Mouse (Mus musculus): Measurements from ENCODE around the gene Olfr215. TPM values are rescaled to one million over a fixed set of nuclear protein-coding genes. Genes with fewer than 3 reads are reported as not detected.
"Not testable (repeated sequence)": the region's sequence is repeated elsewhere in the genome, so short reads cannot be mapped to it uniquely, and the experiment has no call there.

Olfr215 gene
- polyA plus RNA-seq, 1 experiment = not detected

- DNase-seq (ENCODE audit: low read depth) = no peak
- no peak for TF ChIP-seq CTCF (IDR thresholded peaks at IDR 0.05; ENCODE audit: borderline replicate concordance, extremely low read depth, insufficient read depth, insufficient read length)
- TF ChIP-seq POLR2A (IDR thresholded peaks at IDR 0.05; ENCODE audit: borderline replicate concordance, extremely low read depth, insufficient read depth, insufficient read length, poor library complexity, severe bottlenecking) = no peak
These were observed 29.0 kb downstream of the Olfr215 start for GRCm38 (mm10) chr6:116554952-116555351.

GRCm38 (mm10) chr6:116553935-116554334 lies 30.1 kb downstream of the Olfr215 start, which contains the start of gene Olfr214:
Gene Olfr214, plus strand, starts transcription at chr6:116554235.
- DNase-seq (ENCODE audit: low read depth) = no peak
- TF ChIP-seq CTCF (IDR thresholded peaks at IDR 0.05; ENCODE audit: borderline replicate concordance, extremely low read depth, insufficient read depth, insufficient read length) (no peak), POLR2A (IDR thresholded peaks at IDR 0.05; ENCODE audit: borderline replicate concordance, extremely low read depth, insufficient read depth, insufficient read length, poor library complexity, severe bottlenecking) (no peak)

GRCm38 (mm10) chr6:116550841-116551240 lies 33.2 kb downstream of the Olfr215 start, which contains the start of gene Gm5580:
Gene Gm5580, plus strand, starts transcription at chr6:116551141.
- DNase-seq (ENCODE audit: low read depth) = not testable (repeated sequence)

GRCm38 (mm10) chr6:116542500-116542899 lies 41.5 kb downstream of the Olfr215 start:
- no peak for DNase-seq (ENCODE audit: low read depth)
- TF ChIP-seq POLR2A (IDR thresholded peaks at IDR 0.05; ENCODE audit: borderline replicate concordance, extremely low read depth, insufficient read depth, insufficient read length, poor library complexity, severe bottlenecking) (no peak), CTCF (IDR thresholded peaks at IDR 0.05; ENCODE audit: borderline replicate concordance, extremely low read depth, insufficient read depth, insufficient read length) (no peak)

- TF ChIP-seq CTCF (IDR thresholded peaks at IDR 0.05; ENCODE audit: borderline replicate concordance, extremely low read depth, insufficient read depth, insufficient read length) (no peak), POLR2A (IDR thresholded peaks at IDR 0.05; ENCODE audit: borderline replicate concordance, extremely low read depth, insufficient read depth, insufficient read length, poor library complexity, severe bottlenecking) (no peak)
- no peak for DNase-seq (ENCODE audit: low read depth)
These were observed 45.8 kb downstream of the Olfr215 start, which contains the start of gene Olfr213 for GRCm38 (mm10) chr6:116538156-116538555. Gene Olfr213, plus strand, starts transcription at chr6:116538456.

Other genes starting within 250 kb of the Olfr215 start
- gene March8, start 246.2 kb downstream of the Olfr215 start, polyA plus RNA-seq (2012; rRNA removed) = 166 and 169 TPM in 2 replicates
- 0.33 and 0.46 TPM in 2 replicates for gene Alox5, start 123.0 kb downstream of the Olfr215 start, polyA plus RNA-seq (2012; rRNA removed)
- not detected in 2 replicates for gene Olfr211, start 95.1 kb downstream of the Olfr215 start, polyA plus RNA-seq (2012; rRNA removed)
- gene Olfr212, start 77.7 kb downstream of the Olfr215 start, polyA plus RNA-seq (2012; rRNA removed) = 0.03 and 0.04 TPM in 2 replicates
- not detected in 2 replicates for gene Olfr213, start 45.7 kb downstream of the Olfr215 start, polyA plus RNA-seq (2012; rRNA removed)
- gene Gm5580, start 33.1 kb downstream of the Olfr215 start, polyA plus RNA-seq (2012; rRNA removed) = 0.15 TPM in 1 of 2 replicates, not detected in the other
- not detected in 2 replicates for gene Olfr214, start 30.0 kb downstream of the Olfr215 start, polyA plus RNA-seq (2012; rRNA removed)
- 112 and 162 TPM in 2 replicates for gene Zfp422, start 44.8 kb upstream of the Olfr215 start, polyA plus RNA-seq (2012; rRNA removed)
- gene Depp1, start 66.4 kb upstream of the Olfr215 start, polyA plus RNA-seq (2012; rRNA removed) = 3.2 and 3.4 TPM in 2 replicates
- gene Rassf4, start 89.8 kb upstream of the Olfr215 start, polyA plus RNA-seq (2012; rRNA removed) = 6.8 and 11.2 TPM in 2 replicates
- 0.18 and 0.63 TPM in 2 replicates for gene Tmem72, start 132.7 kb upstream of the Olfr215 start, polyA plus RNA-seq (2012; rRNA removed)

Data from brain, embryonic 14.5 days (tissue).